Mouse (Mus musculus): Measurements from ENCODE around the gene Csta1.

Csta1 gene

DNA sequence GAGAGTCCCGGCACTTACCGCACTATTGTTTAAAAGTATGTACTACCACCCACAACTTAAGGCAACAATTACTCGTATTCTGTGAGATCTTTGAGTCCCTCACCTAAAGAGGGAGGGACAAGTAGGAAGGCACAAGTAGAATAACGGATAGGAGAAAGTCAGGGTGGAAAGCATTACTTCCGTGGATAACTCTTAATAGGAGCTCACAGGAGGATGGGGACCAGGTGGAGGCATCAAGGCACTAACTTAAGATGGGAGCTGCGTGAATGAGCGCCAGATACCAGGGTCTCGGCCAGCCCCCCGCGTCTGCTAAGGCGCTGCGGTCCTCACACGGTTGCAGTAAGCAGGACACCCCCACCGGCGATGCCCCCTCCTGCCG is 60.0 kb downstream of the Csta1 start:
- no peak for DNase-seq (ENCODE audit: low read depth, low spot score)
